ENCODE assay signal across 8 mouse cellular contexts in the genomic region with DNA sequence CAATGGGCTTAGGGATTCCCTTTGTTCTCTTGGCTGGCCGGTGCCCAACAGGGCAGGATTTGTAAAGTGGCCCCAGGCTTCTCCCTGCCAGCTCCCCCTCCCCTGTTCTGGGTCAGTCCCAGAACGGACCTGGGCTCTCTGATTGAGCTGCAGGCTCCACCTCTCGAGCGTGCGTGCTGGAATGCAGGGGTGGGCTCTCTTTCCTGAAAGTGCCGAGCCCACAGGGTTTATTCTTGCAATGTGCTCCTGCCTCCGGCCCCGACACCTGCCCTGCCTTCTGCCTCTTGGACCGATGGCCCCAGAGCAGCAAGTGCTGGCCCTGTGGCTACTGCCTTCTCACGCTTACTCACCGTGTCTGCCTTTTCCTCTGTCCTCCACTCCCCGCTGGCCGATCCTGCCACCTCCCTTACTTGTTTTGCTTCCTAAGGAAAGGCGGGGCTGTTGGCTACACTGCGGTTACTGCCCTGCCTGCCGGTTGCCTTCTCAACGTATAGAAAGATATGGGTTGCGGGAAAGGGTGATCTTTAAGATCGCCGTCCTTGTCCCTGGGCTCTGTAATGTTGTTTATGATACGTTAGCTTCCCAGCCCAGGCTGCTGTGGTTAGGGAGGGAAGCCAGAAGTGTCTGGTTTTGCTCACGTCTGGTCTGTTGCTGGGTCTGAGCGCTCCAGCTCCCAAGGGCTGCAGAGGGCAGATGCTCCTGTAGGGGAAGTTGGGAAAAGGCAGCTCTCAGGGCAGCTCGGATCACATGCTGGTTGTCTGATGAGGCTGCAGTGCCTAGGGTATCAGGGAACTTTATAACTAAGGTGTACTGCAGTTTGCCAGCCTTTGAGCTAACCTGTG.
DNase-seq lines count a peak whose midpoint lies in the region; ATAC-seq and TF ChIP-seq lines count a peak whose summit lies in the region.

No protein-coding gene starts in this region.

- WGBS in forebrain, embryonic 14.5 days, result 1% methylated on average over 24 of the region's 24 CpGs
- 3% methylated on average over 24 of the region's 24 CpGs for WGBS in lung, postnatal 0 days

- H3K9ac ChIP-seq in forebrain, embryonic 14.5 days (ENCODE audit: low read length), result peak overlapping the region; percentile 54; the same call in 1 of the 2 replicates
- no peak overlapping the region; the same call in 1 of the 2 replicates for H3K9ac ChIP-seq in lung, postnatal 0 days (replicated peaks; ENCODE audit: low read depth)

- H3K36me3 ChIP-seq in forebrain, embryonic 14.5 days (ENCODE audit: control insufficient read depth, insufficient read depth, low read length), result peaks cover 14% of the 10 kb centered on the region; the same call in 1 of the 2 replicates
- no peaks in the 10 kb centered on the region for H3K36me3 ChIP-seq in lung, postnatal 0 days (ENCODE audit: insufficient read depth, low read length)

- TF ChIP-seq CTCF in lung, postnatal 0 days (IDR thresholded peaks at IDR 0.05), result peak; percentile 28

- H3K27me3 ChIP-seq in forebrain, embryonic 14.5 days (replicated peaks; ENCODE audit: control insufficient read depth, insufficient read depth, low read length), result no peaks in the 10 kb centered on the region
- no peaks in the 10 kb centered on the region for H3K27me3 ChIP-seq in lung, postnatal 0 days (replicated peaks; ENCODE audit: insufficient read depth, low read length)

- H3K4me1 ChIP-seq in forebrain, embryonic 14.5 days (ENCODE audit: control insufficient read depth, insufficient read depth, low read length), result peaks cover 8% of the 10 kb centered on the region
- 0 out of 2 replicates have a peak, but pooled peaks cover 3% of the 10 kb centered on the region for H3K4me1 ChIP-seq in lung, postnatal 0 days (ENCODE audit: insufficient read depth, low read depth, low read length)

- ATAC-seq in forebrain, embryonic 14.5 days, result peak; percentile 64
- ATAC-seq in lung, postnatal 0 days, result peak; percentile 41

- peak overlapping the region; percentile 53 for H3K4me2 ChIP-seq in forebrain, embryonic 14.5 days (ENCODE audit: low read length)
- H3K4me2 ChIP-seq in lung, postnatal 0 days (replicated peaks; ENCODE audit: low read depth, low read length), result peak overlapping the region; percentile 71

- TF ChIP-seq EP300 in lung, postnatal 0 days (IDR thresholded peaks at IDR 0.05), result no peak

- H3K9me3 ChIP-seq in forebrain, embryonic 14.5 days (replicated peaks; ENCODE audit: control insufficient read depth, low read length), result no peaks in the 10 kb centered on the region
- H3K9me3 ChIP-seq in lung, postnatal 0 days (ENCODE audit: low read length), result no peaks in the 10 kb centered on the region

- H3K27ac ChIP-seq in forebrain, embryonic 14.5 days (ENCODE audit: low read depth, low read length), result peak overlapping the region; percentile 3; the same call in 1 of the 2 replicates
- H3K27ac ChIP-seq in lung, postnatal 0 days (ENCODE audit: low read length), result 0 out of 2 replicates have a peak overlapping the region, but pooled peaks have one; percentile 15

- DNase-seq in ovary, postnatal 36 days (ENCODE audit: low spot score), result peak; percentile 47
- DNase-seq in ovary, postnatal 10 days (ENCODE audit: low spot score), result no peak
- DNase-seq in cerebellum, adult 11-12 months, result peak; percentile 61
- DNase-seq in forebrain, embryonic 14.5 days (ENCODE audit: low spot score), result peak; percentile 77
- DNase-seq in induced T-regulatory cell, adult 2 months (ENCODE audit: low read depth), result peak; percentile 40
- DNase-seq in lung, postnatal 0 days (ENCODE audit: low spot score), result peak; percentile 49
- DNase-seq in retina, postnatal 1 day, result peak; percentile 79
- no peak for DNase-seq in urinary bladder, postnatal 4 days (ENCODE audit: low spot score in 2 of 2)

- H3K4me3 ChIP-seq in forebrain, embryonic 14.5 days (ENCODE audit: low read depth, low read length), result peak overlapping the region; percentile 23
- peak overlapping the region; percentile 41 for H3K4me3 ChIP-seq in lung, postnatal 0 days (ENCODE audit: low read depth, low read length)

Comparison
In these comparisons a context has a peak if more than half of its experiments do, and no peak if none do; other contexts are left out.
1. DNase-seq: peak in ovary, postnatal 36 days (single experiment), cerebellum, adult 11-12 months (single experiment), forebrain, embryonic 14.5 days (single experiment), induced T-regulatory cell, adult 2 months (single experiment), lung, postnatal 0 days (single experiment) and retina, postnatal 1 day (single experiment); none in ovary, postnatal 10 days (single experiment) and urinary bladder, postnatal 4 days (0 of 2).